Mouse (Mus musculus): ENCODE data around the gene Fndc8. TPM values are rescaled to one million over a fixed set of nuclear protein-coding genes. Genes with fewer than 3 reads are reported as not detected.
A peak's percentile ranks its signal among the peaks of the same experiment; 100 is the strongest.

The Fndc8 gene
- polyA plus RNA-seq, 1 experiment: 0.13 TPM

GRCm38 (mm10) chr11:82877726-82878344, 14.1 kb upstream of the Fndc8 start:
- 89% methylated on average over 7 of the region's 7 CpGs for WGBS
- H3K4me1 ChIP-seq (ENCODE audit: control insufficient read depth, insufficient read depth, insufficient read length, low read length): 0 out of 2 replicates have a peak, but pooled peaks cover 2% of the 10 kb centered on the region
- H3K27me3 ChIP-seq (ENCODE audit: control insufficient read depth, insufficient read depth, low read length): no peaks in the 10 kb centered on the region
- H3K36me3 ChIP-seq (ENCODE audit: control insufficient read depth, insufficient read depth, low read length): peaks cover 18% of the 10 kb centered on the region
- H3K27ac ChIP-seq (ENCODE audit: insufficient read depth, low read depth, low read length): no peak overlapping the region
- no peak for TF ChIP-seq CTCF (IDR thresholded peaks at IDR 0.05; ENCODE audit: extremely low read depth, insufficient read length, insufficient replicate concordance, low read depth, low read length)
- TF ChIP-seq POLR2A (IDR thresholded peaks at IDR 0.05; ENCODE audit: low read depth, low read length): no peak
- no peak overlapping the region for H3K4me3 ChIP-seq (ENCODE audit: low read depth, low read length)

GRCm38 (mm10) chr11:82883180-82883579, 8.7 kb upstream of the Fndc8 start:
- H3K36me3 ChIP-seq (ENCODE audit: control insufficient read depth, insufficient read depth, low read length): peaks cover 15% of the 10 kb centered on the region
- TF ChIP-seq POLR2A (IDR thresholded peaks at IDR 0.05; ENCODE audit: low read depth, low read length) (no peak), CTCF (IDR thresholded peaks at IDR 0.05; ENCODE audit: extremely low read depth, insufficient read length, insufficient replicate concordance, low read depth, low read length) (no peak)
- no peak overlapping the region for H3K27ac ChIP-seq (ENCODE audit: insufficient read depth, low read depth, low read length)
- H3K27me3 ChIP-seq (ENCODE audit: control insufficient read depth, insufficient read depth, low read length): no peaks in the 10 kb centered on the region
- WGBS: 91% methylated on average over 8 of the region's 8 CpGs
- no peak overlapping the region for H3K4me3 ChIP-seq (ENCODE audit: low read depth, low read length)
- H3K4me1 ChIP-seq (ENCODE audit: control insufficient read depth, insufficient read depth, insufficient read length, low read length): 0 out of 2 replicates have a peak, but pooled peaks cover 2% of the 10 kb centered on the region

- H3K27me3 ChIP-seq (ENCODE audit: control insufficient read depth, insufficient read depth, low read length): no peaks in the 10 kb centered on the region
- no peak overlapping the region for H3K4me3 ChIP-seq (ENCODE audit: low read depth, low read length)
- H3K36me3 ChIP-seq (ENCODE audit: control insufficient read depth, insufficient read depth, low read length): peaks cover 7% of the 10 kb centered on the region
- 82% methylated on average over 3 of the region's 3 CpGs for WGBS
- TF ChIP-seq POLR2A (IDR thresholded peaks at IDR 0.05; ENCODE audit: low read depth, low read length) (no peak), CTCF (IDR thresholded peaks at IDR 0.05; ENCODE audit: extremely low read depth, insufficient read length, insufficient replicate concordance, low read depth, low read length) (no peak)
- H3K4me1 ChIP-seq (ENCODE audit: control insufficient read depth, insufficient read depth, insufficient read length, low read length): peaks cover 2% of the 10 kb centered on the region; the same call in 1 of the 2 replicates
- H3K27ac ChIP-seq (ENCODE audit: insufficient read depth, low read depth, low read length): no peak overlapping the region
Measured at GRCm38 (mm10) chr11:82886559-82886958, 5.4 kb upstream of the Fndc8 start.

GRCm38 (mm10) chr11:82888491-82888946, 3.4 kb upstream of the Fndc8 start:
- 59% methylated on average over 10 of the region's 10 CpGs for WGBS
- no peaks in the 10 kb centered on the region for H3K27me3 ChIP-seq (ENCODE audit: control insufficient read depth, insufficient read depth, low read length)
- no peak overlapping the region for H3K4me3 ChIP-seq (ENCODE audit: low read depth, low read length)
- TF ChIP-seq POLR2A (IDR thresholded peaks at IDR 0.05; ENCODE audit: low read depth, low read length) (no peak), CTCF (IDR thresholded peaks at IDR 0.05; ENCODE audit: extremely low read depth, insufficient read length, insufficient replicate concordance, low read depth, low read length) (no peak)
- no peak overlapping the region for H3K27ac ChIP-seq (ENCODE audit: insufficient read depth, low read depth, low read length)
- H3K36me3 ChIP-seq (ENCODE audit: control insufficient read depth, insufficient read depth, low read length): no peaks in the 10 kb centered on the region
- peaks cover 2% of the 10 kb centered on the region; the same call in 1 of the 2 replicates for H3K4me1 ChIP-seq (ENCODE audit: control insufficient read depth, insufficient read depth, insufficient read length, low read length)

- TF ChIP-seq CTCF (IDR thresholded peaks at IDR 0.05; ENCODE audit: extremely low read depth, insufficient read length, insufficient replicate concordance, low read depth, low read length) (no peak), POLR2A (IDR thresholded peaks at IDR 0.05; ENCODE audit: low read depth, low read length) (no peak; the same call in 1 of the 2 replicates)
- H3K4me1 ChIP-seq (ENCODE audit: control insufficient read depth, insufficient read depth, insufficient read length, low read length): peaks cover 2% of the 10 kb centered on the region; the same call in 1 of the 2 replicates
Measured at GRCm38 (mm10) chr11:82889524-82890341, 2.2 kb upstream of the Fndc8 start.

GRCm38 (mm10) chr11:82890342-82890762, 1.6 kb upstream of the Fndc8 start, which contains the start of gene Rad51d:
TSS of gene Rad51d (minus strand) at chr11:82890614.
- TF ChIP-seq POLR2A (IDR thresholded peaks at IDR 0.05; ENCODE audit: low read depth, low read length) (peak; percentile 72), CTCF (IDR thresholded peaks at IDR 0.05; ENCODE audit: extremely low read depth, insufficient read length, insufficient replicate concordance, low read depth, low read length) (peak; percentile 88)
- H3K27me3 ChIP-seq (ENCODE audit: control insufficient read depth, insufficient read depth, low read length): no peaks in the 10 kb centered on the region
- WGBS: under 1% methylated on average over 26 of the region's 26 CpGs

More at GRCm38 (mm10) chr11:82889524-82890341, 2.2 kb upstream of the Fndc8 start:
- no peaks in the 10 kb centered on the region for H3K36me3 ChIP-seq (ENCODE audit: control insufficient read depth, insufficient read depth, low read length)
- 2% methylated on average over 31 of the region's 31 CpGs for WGBS
- H3K27me3 ChIP-seq (ENCODE audit: control insufficient read depth, insufficient read depth, low read length): no peaks in the 10 kb centered on the region
- H3K4me3 ChIP-seq (ENCODE audit: low read depth, low read length): peak overlapping the region; percentile 71
- H3K27ac ChIP-seq (ENCODE audit: insufficient read depth, low read depth, low read length): peak overlapping the region; percentile 76

GRCm38 (mm10) chr11:82897478-82897877, 5.6 kb downstream of the Fndc8 start:
- 89% methylated on average over 10 of the region's 10 CpGs for WGBS
- Histone ChIP-seq H3K27me3 (ENCODE audit: control insufficient read depth, insufficient read depth, low read length) (no peaks in the 10 kb centered on the region), H3K36me3 (ENCODE audit: control insufficient read depth, insufficient read depth, low read length) (peaks cover 14% of the 10 kb centered on the region), H3K4me3 (ENCODE audit: low read depth, low read length) (no peak overlapping the region), H3K27ac (ENCODE audit: insufficient read depth, low read depth, low read length) (no peak overlapping the region), H3K4me1 (ENCODE audit: control insufficient read depth, insufficient read depth, insufficient read length, low read length) (no peaks in the 10 kb centered on the region)
- TF ChIP-seq CTCF (IDR thresholded peaks at IDR 0.05; ENCODE audit: extremely low read depth, insufficient read length, insufficient replicate concordance, low read depth, low read length) (no peak), POLR2A (IDR thresholded peaks at IDR 0.05; ENCODE audit: low read depth, low read length) (no peak)

More at GRCm38 (mm10) chr11:82890342-82890762, 1.6 kb upstream of the Fndc8 start, which contains the start of gene Rad51d:
- Histone ChIP-seq H3K4me3 (ENCODE audit: low read depth, low read length) (peak within 1 kb of the TSS; percentile 71), H3K36me3 (ENCODE audit: control insufficient read depth, insufficient read depth, low read length) (no peaks in the 10 kb centered on the region), H3K4me1 (ENCODE audit: control insufficient read depth, insufficient read depth, insufficient read length, low read length) (peaks cover 2% of the 10 kb centered on the region; the same call in 1 of the 2 replicates), H3K27ac (ENCODE audit: insufficient read depth, low read depth, low read length) (peak within 1 kb of the TSS; percentile 76)
